Mouse (Mus musculus): ENCODE results near the gene Fhod1. TPM values are rescaled to one million over a fixed set of nuclear protein-coding genes. Genes with fewer than 3 reads are reported as not detected.
A peak's percentile ranks its signal among the peaks of the same experiment; 100 is the strongest.

Gene Fhod1
- polyA plus RNA-seq, 1 experiment, result 13.0 TPM

GRCm38 (mm10) chr8:105339886-105340635, 7.7 kb downstream of the Fhod1 start:
- Histone ChIP-seq H3K4me3 (ENCODE audit: low read depth, low read length) (no peak overlapping the region), H3K27ac (ENCODE audit: insufficient read depth, low read length) (no peak overlapping the region)
- TF ChIP-seq POLR2A (IDR thresholded peaks at IDR 0.05; ENCODE audit: insufficient read depth, low read length) (no peak), CTCF (IDR thresholded peaks at IDR 0.05; ENCODE audit: low read depth, low read length) (no peak), EP300 (IDR thresholded peaks at IDR 0.05; ENCODE audit: insufficient read depth, low read depth, low read length) (no peak)

DNA sequence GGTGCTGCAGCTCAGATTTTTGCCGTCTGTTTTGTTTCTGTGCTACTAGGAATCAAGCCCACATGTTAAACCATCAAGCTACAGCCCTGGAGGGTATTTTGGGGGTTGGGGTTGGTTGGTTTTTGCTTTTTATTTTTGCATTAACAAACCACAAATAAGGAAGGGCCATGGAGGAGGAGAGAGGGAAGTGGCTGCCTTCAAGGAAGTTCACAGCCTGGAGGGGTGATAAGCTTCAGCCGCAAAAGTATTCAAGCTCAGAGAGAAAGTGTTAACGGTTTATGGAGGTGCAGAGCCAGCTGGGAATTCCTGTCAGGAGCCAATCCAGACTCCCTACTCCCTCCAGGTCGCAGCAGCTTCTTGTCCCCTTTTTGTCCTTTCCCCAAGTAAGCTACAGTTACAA, 8.8 kb downstream of the Fhod1 start:
- no peaks in the 10 kb centered on the region for H3K9me3 ChIP-seq (replicated peaks; ENCODE audit: control insufficient read depth, insufficient read depth, low read length, poor library complexity, severe bottlenecking)
- no peak overlapping the region for H3K4me3 ChIP-seq (ENCODE audit: low read depth, low read length)
- H3K4me1 ChIP-seq (ENCODE audit: control insufficient read depth, insufficient read depth, low read length), result peaks cover 8% of the 10 kb centered on the region
- peaks cover 4% of the 10 kb centered on the region for H3K36me3 ChIP-seq (ENCODE audit: control insufficient read depth, insufficient read depth, low read length, poor library complexity, severe bottlenecking)
- TF ChIP-seq POLR2A (IDR thresholded peaks at IDR 0.05; ENCODE audit: insufficient read depth, low read length) (no peak), EP300 (IDR thresholded peaks at IDR 0.05; ENCODE audit: insufficient read depth, low read depth, low read length) (no peak), CTCF (IDR thresholded peaks at IDR 0.05; ENCODE audit: low read depth, low read length) (no peak)
- no peak overlapping the region for H3K27ac ChIP-seq (ENCODE audit: insufficient read depth, low read length)
- no peaks in the 10 kb centered on the region for H3K27me3 ChIP-seq (ENCODE audit: control insufficient read depth, insufficient read depth, low read length, poor library complexity, severe bottlenecking)
- H3K9ac ChIP-seq (ENCODE audit: low read depth, poor library complexity, severe bottlenecking), result no peak overlapping the region

More at GRCm38 (mm10) chr8:105339886-105340635, 7.7 kb downstream of the Fhod1 start:
- peaks cover 8% of the 10 kb centered on the region for H3K4me1 ChIP-seq (ENCODE audit: control insufficient read depth, insufficient read depth, low read length)
- H3K27me3 ChIP-seq (ENCODE audit: control insufficient read depth, insufficient read depth, low read length, poor library complexity, severe bottlenecking), result no peaks in the 10 kb centered on the region
- no peaks in the 10 kb centered on the region; the same call in 1 of the 2 replicates for H3K36me3 ChIP-seq (ENCODE audit: control insufficient read depth, insufficient read depth, low read length, poor library complexity, severe bottlenecking)
- H3K9ac ChIP-seq (ENCODE audit: low read depth, poor library complexity, severe bottlenecking), result no peak overlapping the region
- H3K9me3 ChIP-seq (replicated peaks; ENCODE audit: control insufficient read depth, insufficient read depth, low read length, poor library complexity, severe bottlenecking), result no peaks in the 10 kb centered on the region

GRCm38 (mm10) chr8:105336373-105337130, 11.2 kb downstream of the Fhod1 start:
- H3K9ac ChIP-seq (ENCODE audit: low read depth, poor library complexity, severe bottlenecking), result peak overlapping the region; percentile 11; the same call in 1 of the 2 replicates
- no peak overlapping the region for H3K27ac ChIP-seq (ENCODE audit: insufficient read depth, low read length)
- peak overlapping the region; percentile 50 for H3K4me3 ChIP-seq (ENCODE audit: low read depth, low read length)
- TF ChIP-seq CTCF (IDR thresholded peaks at IDR 0.05; ENCODE audit: low read depth, low read length), result no peak
- TF ChIP-seq POLR2A (IDR thresholded peaks at IDR 0.05; ENCODE audit: insufficient read depth, low read length), result no peak
- TF ChIP-seq EP300 (IDR thresholded peaks at IDR 0.05; ENCODE audit: insufficient read depth, low read depth, low read length), result no peak
- H3K9me3 ChIP-seq (replicated peaks; ENCODE audit: control insufficient read depth, insufficient read depth, low read length, poor library complexity, severe bottlenecking), result no peaks in the 10 kb centered on the region
- H3K4me1 ChIP-seq (ENCODE audit: control insufficient read depth, insufficient read depth, low read length), result peaks cover 5% of the 10 kb centered on the region
- H3K36me3 ChIP-seq (ENCODE audit: control insufficient read depth, insufficient read depth, low read length, poor library complexity, severe bottlenecking), result peaks cover 7% of the 10 kb centered on the region
- no peaks in the 10 kb centered on the region for H3K27me3 ChIP-seq (ENCODE audit: control insufficient read depth, insufficient read depth, low read length, poor library complexity, severe bottlenecking)

DNA sequence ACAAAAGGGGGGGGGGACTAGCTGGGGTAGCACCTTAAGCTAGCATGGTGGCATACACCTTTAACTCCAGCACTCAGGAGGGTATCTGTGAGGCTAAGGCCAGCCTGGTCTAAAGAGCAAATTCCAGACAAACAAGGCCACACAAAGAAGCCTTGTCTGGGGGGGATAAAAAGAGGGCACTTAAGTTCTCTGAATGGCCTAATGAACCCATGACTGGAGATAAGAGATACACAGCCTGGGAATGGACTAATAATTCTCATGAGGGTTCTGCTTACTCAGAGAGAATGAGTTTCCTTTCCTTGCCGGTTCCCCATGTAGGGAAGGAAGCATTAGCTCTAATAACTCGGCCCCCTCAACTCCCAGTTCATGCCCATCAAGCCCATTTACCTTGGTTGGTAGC, 15.2 kb downstream of the Fhod1 start:
- Histone ChIP-seq H3K4me1 (ENCODE audit: control insufficient read depth, insufficient read depth, low read length) (peaks cover 1% of the 10 kb centered on the region), H3K27me3 (ENCODE audit: control insufficient read depth, insufficient read depth, low read length, poor library complexity, severe bottlenecking) (no peaks in the 10 kb centered on the region), H3K36me3 (ENCODE audit: control insufficient read depth, insufficient read depth, low read length, poor library complexity, severe bottlenecking) (peaks cover 35% of the 10 kb centered on the region), H3K27ac (ENCODE audit: insufficient read depth, low read length) (no peak overlapping the region), H3K9me3 (replicated peaks; ENCODE audit: control insufficient read depth, insufficient read depth, low read length, poor library complexity, severe bottlenecking) (no peaks in the 10 kb centered on the region), H3K9ac (ENCODE audit: low read depth, poor library complexity, severe bottlenecking) (no peak overlapping the region), H3K4me3 (ENCODE audit: low read depth, low read length) (no peak overlapping the region)
- no peak for TF ChIP-seq POLR2A (IDR thresholded peaks at IDR 0.05; ENCODE audit: insufficient read depth, low read length)
- TF ChIP-seq EP300 (IDR thresholded peaks at IDR 0.05; ENCODE audit: insufficient read depth, low read depth, low read length), result no peak
- TF ChIP-seq CTCF (IDR thresholded peaks at IDR 0.05; ENCODE audit: low read depth, low read length), result no peak

DNA sequence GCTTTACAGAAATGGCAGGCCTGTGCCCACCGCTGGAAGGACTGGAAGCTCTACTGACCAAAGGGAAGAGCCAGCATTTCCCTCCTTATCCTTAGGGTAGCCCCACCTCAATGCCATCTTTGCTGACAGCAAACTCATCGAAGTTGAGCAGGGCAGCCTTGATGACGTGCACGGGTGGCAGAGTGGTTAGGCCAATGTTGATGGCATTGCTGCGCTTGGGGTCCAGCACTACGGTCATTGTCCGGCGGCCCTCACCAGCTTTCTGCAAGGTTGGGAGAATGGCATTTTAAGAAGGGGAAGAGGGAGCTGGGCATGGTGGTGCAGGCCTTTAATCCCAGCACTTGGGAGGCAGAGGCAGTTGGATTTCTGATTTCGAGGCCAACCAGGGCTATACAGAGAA, 15.8 kb downstream of the Fhod1 start:
- H3K36me3 ChIP-seq (ENCODE audit: control insufficient read depth, insufficient read depth, low read length, poor library complexity, severe bottlenecking), result peaks cover 35% of the 10 kb centered on the region
- TF ChIP-seq POLR2A (IDR thresholded peaks at IDR 0.05; ENCODE audit: insufficient read depth, low read length), result no peak
- no peak for TF ChIP-seq EP300 (IDR thresholded peaks at IDR 0.05; ENCODE audit: insufficient read depth, low read depth, low read length)
- no peak for TF ChIP-seq CTCF (IDR thresholded peaks at IDR 0.05; ENCODE audit: low read depth, low read length)

GRCm38 (mm10) chr8:105331469-105331868, 16.3 kb downstream of the Fhod1 start:
- H3K9ac ChIP-seq (ENCODE audit: low read depth, poor library complexity, severe bottlenecking), result no peak overlapping the region
- TF ChIP-seq EP300 (IDR thresholded peaks at IDR 0.05; ENCODE audit: insufficient read depth, low read depth, low read length) (no peak), CTCF (IDR thresholded peaks at IDR 0.05; ENCODE audit: low read depth, low read length) (no peak), POLR2A (IDR thresholded peaks at IDR 0.05; ENCODE audit: insufficient read depth, low read length) (no peak)
- no peak overlapping the region for H3K27ac ChIP-seq (ENCODE audit: insufficient read depth, low read length)
- H3K9me3 ChIP-seq (replicated peaks; ENCODE audit: control insufficient read depth, insufficient read depth, low read length, poor library complexity, severe bottlenecking), result no peaks in the 10 kb centered on the region
- H3K4me1 ChIP-seq (ENCODE audit: control insufficient read depth, insufficient read depth, low read length), result peaks cover 3% of the 10 kb centered on the region
- H3K4me3 ChIP-seq (ENCODE audit: low read depth, low read length), result no peak overlapping the region
- H3K27me3 ChIP-seq (ENCODE audit: control insufficient read depth, insufficient read depth, low read length, poor library complexity, severe bottlenecking), result no peaks in the 10 kb centered on the region
- peaks cover 35% of the 10 kb centered on the region for H3K36me3 ChIP-seq (ENCODE audit: control insufficient read depth, insufficient read depth, low read length, poor library complexity, severe bottlenecking)

More for the DNA sequence above, 15.8 kb downstream of the Fhod1 start:
- no peak overlapping the region for H3K9ac ChIP-seq (ENCODE audit: low read depth, poor library complexity, severe bottlenecking)
- H3K27me3 ChIP-seq (ENCODE audit: control insufficient read depth, insufficient read depth, low read length, poor library complexity, severe bottlenecking), result no peaks in the 10 kb centered on the region
- no peaks in the 10 kb centered on the region for H3K9me3 ChIP-seq (replicated peaks; ENCODE audit: control insufficient read depth, insufficient read depth, low read length, poor library complexity, severe bottlenecking)
- H3K4me3 ChIP-seq (ENCODE audit: low read depth, low read length), result no peak overlapping the region
- H3K4me1 ChIP-seq (ENCODE audit: control insufficient read depth, insufficient read depth, low read length), result peaks cover 3% of the 10 kb centered on the region
- no peak overlapping the region for H3K27ac ChIP-seq (ENCODE audit: insufficient read depth, low read length)
